ENCODE assay signal across 10 mouse cellular contexts in genomic region chr5:125133651-125134050, GRCm38 (mm10). TPM values are rescaled to one million over a fixed set of nuclear protein-coding genes. Genes with fewer than 3 reads are reported as not detected.
DNase-seq lines count a peak whose midpoint lies in the region; ATAC-seq and TF ChIP-seq lines count a peak whose summit lies in the region.
"Had no signal": no experiment of that assay in that cellular context is flagged by ENCODE, and none has a peak within 500 bp of the region (broad histone marks: within the 10 kb centered on the region; RNA-seq: fewer than 3 reads in every experiment).

No protein-coding gene starts in this region.

- H3K9me3 ChIP-seq in heart, embryonic 11.5 days (replicated peaks; ENCODE audit: control insufficient read depth, low read length): no peaks in the 10 kb centered on the region
- no peaks in the 10 kb centered on the region for H3K9me3 ChIP-seq in hindbrain, postnatal 0 days (ENCODE audit: low read length)
- no peaks in the 10 kb centered on the region for H3K9me3 ChIP-seq in stomach, embryonic 16.5 days (replicated peaks; ENCODE audit: control insufficient read depth, low read length)

- H3K9ac ChIP-seq in heart, embryonic 11.5 days (ENCODE audit: low read depth, low read length): no peak overlapping the region
- H3K9ac ChIP-seq in hindbrain, postnatal 0 days (replicated peaks; ENCODE audit: low read length): no peak overlapping the region
- no peak overlapping the region for H3K9ac ChIP-seq in stomach, embryonic 16.5 days (ENCODE audit: low read length)
- H3K9ac ChIP-seq: liver, embryonic 14.5 days had no signal

- peak overlapping the region; percentile 92 for H3K27ac ChIP-seq in heart, embryonic 11.5 days (ENCODE audit: low read depth, low read length)
- H3K27ac ChIP-seq in testis, adult 2 months (ENCODE audit: control insufficient read depth, insufficient read depth, low read depth, low read length): no peak overlapping the region
- peak overlapping the region; percentile 84 for H3K27ac ChIP-seq in hindbrain, postnatal 0 days
- peak overlapping the region; percentile 80 for H3K27ac ChIP-seq in stomach, embryonic 16.5 days (ENCODE audit: low read length)
- no peak overlapping the region for H3K27ac ChIP-seq in kidney, adult 2 months (ENCODE audit: insufficient read depth, low read depth, low read length)
- H3K27ac ChIP-seq: liver, embryonic 14.5 days had no signal

- no peak for TF ChIP-seq CTCF in testis, adult 2 months (IDR thresholded peaks at IDR 0.05; ENCODE audit: control insufficient read depth, insufficient read depth, insufficient replicate concordance, low read depth, low read length)
- TF ChIP-seq CTCF in hindbrain, postnatal 0 days (IDR thresholded peaks at IDR 0.05; ENCODE audit: low read depth): no peak
- TF ChIP-seq CTCF in kidney, adult 2 months (conservative IDR thresholded peaks at IDR 0.05; ENCODE audit: insufficient read depth, insufficient read length, low read depth, low read length): no peak

- DNase-seq in heart, postnatal 10 days: no peak
- no peak for DNase-seq in testis, postnatal 14 days (ENCODE audit: low spot score)
- peak; percentile 68 for DNase-seq in hindbrain, postnatal 0 days (ENCODE audit: low spot score)
- DNase-seq in layer of hippocampus, postnatal 14 days (ENCODE audit: low spot score in 2 of 2): no peak
- no peak for DNase-seq in kidney, adult 2 months
- DNase-seq: gastrocnemius, postnatal 10 days had no signal

- no peak for TF ChIP-seq POLR2A in testis, adult 2 months (IDR thresholded peaks at IDR 0.05; ENCODE audit: control insufficient read depth, low read depth, low read length)
- TF ChIP-seq POLR2A in kidney, adult 2 months (IDR thresholded peaks at IDR 0.05; ENCODE audit: low read depth, low read length): no peak

- peaks cover 84% of the 10 kb centered on the region for H3K4me1 ChIP-seq in heart, embryonic 11.5 days (ENCODE audit: control insufficient read depth, insufficient read depth, low read length)
- H3K4me1 ChIP-seq in testis, adult 2 months (ENCODE audit: control insufficient read depth, insufficient read depth, low read length): peaks cover 35% of the 10 kb centered on the region
- peaks cover 72% of the 10 kb centered on the region for H3K4me1 ChIP-seq in hindbrain, postnatal 0 days (ENCODE audit: insufficient read depth, low read length)
- peaks cover 81% of the 10 kb centered on the region for H3K4me1 ChIP-seq in stomach, embryonic 16.5 days (ENCODE audit: control insufficient read depth, insufficient read depth, low read length)
- H3K4me1 ChIP-seq in kidney, adult 2 months (ENCODE audit: control insufficient read depth, insufficient read depth, low read length): peaks cover 46% of the 10 kb centered on the region

- intact Hi-C loops in heart, postnatal 10 days (cut with DNase I): no loop called here

- 57% methylated on average over 4 of the region's 4 CpGs for WGBS in heart, embryonic 11.5 days (ENCODE audit: insufficient replicate concordance)
- WGBS in hindbrain, postnatal 0 days: 17% methylated on average over 4 of the region's 4 CpGs
- WGBS in stomach, embryonic 16.5 days: 56% methylated on average over 4 of the region's 4 CpGs
- 62% methylated on average over 4 of the region's 4 CpGs for WGBS in kidney, adult 2 months

- no peak overlapping the region for H3K4me2 ChIP-seq in heart, embryonic 11.5 days
- no peak overlapping the region for H3K4me2 ChIP-seq in hindbrain, postnatal 0 days (ENCODE audit: low read depth, low read length)
- no peak overlapping the region for H3K4me2 ChIP-seq in stomach, embryonic 16.5 days (ENCODE audit: low read depth, low read length)

- H3K4me3 ChIP-seq in heart, embryonic 11.5 days (ENCODE audit: low read depth, low read length): no peak overlapping the region
- peak overlapping the region; percentile 6; the same call in 1 of the 2 replicates for H3K4me3 ChIP-seq in testis, adult 2 months (ENCODE audit: control insufficient read depth, low read depth, low read length)
- no peak overlapping the region for H3K4me3 ChIP-seq in hindbrain, postnatal 0 days (ENCODE audit: low read length)
- no peak overlapping the region for H3K4me3 ChIP-seq in stomach, embryonic 16.5 days (replicated peaks; ENCODE audit: low read length)
- H3K4me3 ChIP-seq in kidney, adult 2 months (ENCODE audit: insufficient read depth, low read depth, low read length): no peak overlapping the region

- no peaks in the 10 kb centered on the region for H3K27me3 ChIP-seq in heart, embryonic 11.5 days (ENCODE audit: control insufficient read depth, insufficient read depth, low read length)
- H3K27me3 ChIP-seq in testis, adult 2 months (ENCODE audit: control insufficient read depth, insufficient read depth, low read length): no peaks in the 10 kb centered on the region
- no peaks in the 10 kb centered on the region for H3K27me3 ChIP-seq in hindbrain, postnatal 0 days (ENCODE audit: insufficient read depth, low read length)
- no peaks in the 10 kb centered on the region for H3K27me3 ChIP-seq in stomach, embryonic 16.5 days (ENCODE audit: control insufficient read depth, insufficient read depth, low read length)
- H3K27me3 ChIP-seq in kidney, adult 2 months (replicated peaks; ENCODE audit: control insufficient read depth, insufficient read depth, low read length): no peaks in the 10 kb centered on the region

- no peaks in the 10 kb centered on the region for H3K36me3 ChIP-seq in heart, embryonic 11.5 days (ENCODE audit: control insufficient read depth, insufficient read depth, low read length)
- H3K36me3 ChIP-seq in testis, adult 2 months (ENCODE audit: control insufficient read depth, insufficient read depth, low read length): no peaks in the 10 kb centered on the region
- no peaks in the 10 kb centered on the region for H3K36me3 ChIP-seq in hindbrain, postnatal 0 days (ENCODE audit: insufficient read depth, low read length)
- H3K36me3 ChIP-seq in stomach, embryonic 16.5 days (ENCODE audit: control insufficient read depth, insufficient read depth, low read length): no peaks in the 10 kb centered on the region
- H3K36me3 ChIP-seq in kidney, adult 2 months (ENCODE audit: control insufficient read depth, insufficient read depth, low read length): no peaks in the 10 kb centered on the region

- no peak for ATAC-seq in heart, embryonic 11.5 days (replicated peaks; ENCODE audit: insufficient number of reproducible peaks, low FRiP score, low TSS enrichment)
- ATAC-seq in hindbrain, postnatal 0 days: no peak
- ATAC-seq in stomach, embryonic 16.5 days (ENCODE audit: insufficient read depth, low FRiP score): no peak

RNA-seq across cellular contexts. Expression of gene Ncor2, which starts 45.4 kb away (rescaled TPM):
- polyA plus RNA-seq in heart, embryonic 11.5 days (2014; fragmentation: Nextera tagmentation; extraction: Ambion mirVana): 14.3 and 18.8 TPM in 2 replicates
- total RNA-seq in heart, postnatal 10 days (2021): 100 to 1,000 TPM; 112 to 125 TPM
- 28.0 and 31.7 TPM in 2 replicates for polyA plus RNA-seq in testis, adult 2 months (2012; rRNA removed)
- total RNA-seq in hindbrain, postnatal 0 days (2014; rRNA removed): 35.4 and 37.5 TPM in 2 replicates
- polyA plus RNA-seq in hindbrain, postnatal 0 days (2015; fragmentation: Nextera tagmentation; extraction: Ambion mirVana): 20.9 and 22.7 TPM in 2 replicates
- 21.4 and 24.6 TPM in 2 replicates for polyA plus RNA-seq in stomach, embryonic 16.5 days (2015; fragmentation: Nextera tagmentation; extraction: Ambion mirVana)
- total RNA-seq in layer of hippocampus, postnatal 14 days (2021): 100 to 1,000 TPM; 238 to 254 TPM
- polyA plus RNA-seq in kidney, adult 2 months (2012; rRNA removed): 32.0 and 38.8 TPM in 2 replicates

Comparison
In these comparisons a context has a peak if more than half of its experiments do, and no peak if none do; other contexts are left out.
1. H3K27ac ChIP-seq: peak in heart, embryonic 11.5 days (single experiment), hindbrain, postnatal 0 days (single experiment) and stomach, embryonic 16.5 days (single experiment); none in testis, adult 2 months (single experiment) and kidney, adult 2 months (single experiment).